Mouse (Mus musculus) adrenal gland, postnatal 10 days (tissue): Measurements from ENCODE around the gene Arhgef18. TPM values are rescaled to one million over a fixed set of nuclear protein-coding genes. Genes with fewer than 3 reads are reported as not detected.

Experiments used
- DNase-seq: peaks from one replicate; pipeline ENCODE4 v3.0.0; 2021; ENCODE audit warnings: mixed read lengths
- long read RNA-seq, 2 experiments: library from polyadenylated mRNA; stranded (forward); transcript quantifications; one replicate each; pipeline ENCODE4 v2.0.0; 2021
- total RNA-seq, 2 experiments: library from RNA; stranded (reverse); gene quantifications; 2 replicates each; pipeline ENCODE4 v1.2.3; 2021

Gene Arhgef18
- total RNA-seq: 10 to 100 TPM; 27.4 to 36.5 TPM
- long read RNA-seq, experiment 1, full-length matches to known transcripts: 2 of 17 reads
- long read RNA-seq, experiment 1, partial matches to known transcripts: 12 of 17 reads
- long read RNA-seq, experiment 1, other reads (novel, unspliced or antisense): 3 of 17 reads
- long read RNA-seq, experiment 2, full-length matches to known transcripts: 9 of 23 reads
- long read RNA-seq, experiment 2, partial matches to known transcripts: 4 of 23 reads
- long read RNA-seq, experiment 2, other reads (novel, unspliced or antisense): 10 of 23 reads

DNA sequence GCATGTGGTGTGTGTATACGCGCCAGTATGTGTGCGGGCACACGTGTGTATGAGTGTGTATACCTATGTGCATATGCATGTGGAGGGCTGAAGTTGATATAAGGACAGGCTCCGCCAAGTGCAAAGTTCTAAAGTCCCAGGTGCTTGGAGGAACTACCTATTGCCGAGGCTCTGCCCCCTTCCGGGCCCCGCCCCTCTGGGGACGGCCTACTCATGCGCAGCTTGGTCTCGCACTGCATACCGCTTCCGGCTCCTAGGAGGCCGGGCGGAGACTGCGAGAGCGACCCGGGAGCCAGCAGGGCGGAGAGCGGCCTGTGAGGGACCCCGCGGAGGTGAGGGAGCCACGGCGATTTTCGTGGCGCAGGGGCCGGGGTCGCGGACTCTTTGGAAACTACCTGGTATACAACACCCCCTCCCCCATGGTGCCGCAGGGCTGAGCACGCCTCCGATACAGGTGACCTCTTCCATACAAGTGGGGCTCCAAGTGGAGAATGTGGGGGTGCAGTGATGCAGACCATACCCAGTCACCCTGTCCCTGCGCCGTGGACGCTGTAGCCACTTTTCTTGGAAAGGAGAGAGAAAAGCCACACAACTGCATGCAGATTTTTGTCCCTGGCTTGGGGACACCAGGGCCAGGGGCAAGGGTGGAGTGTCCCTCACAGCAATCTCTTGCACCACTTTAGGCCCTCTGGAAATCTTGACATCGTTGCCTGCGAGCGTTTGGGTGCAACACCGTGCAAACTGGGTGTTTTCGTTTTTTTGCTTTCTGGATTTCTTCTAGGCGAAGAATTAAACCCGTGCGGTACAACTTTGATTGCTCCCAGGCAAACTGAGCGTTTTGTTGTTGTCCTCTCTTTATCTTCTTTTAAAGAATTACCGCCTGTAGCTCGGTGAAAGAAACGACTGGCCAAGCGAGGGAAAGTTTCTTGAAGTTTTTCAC lies at the start of gene Arhgef18:
Gene Arhgef18 (plus strand): TSS at position 236 of the 940 bp plus-strand sequence.
- DNase-seq: peak; percentile 95

DNA sequence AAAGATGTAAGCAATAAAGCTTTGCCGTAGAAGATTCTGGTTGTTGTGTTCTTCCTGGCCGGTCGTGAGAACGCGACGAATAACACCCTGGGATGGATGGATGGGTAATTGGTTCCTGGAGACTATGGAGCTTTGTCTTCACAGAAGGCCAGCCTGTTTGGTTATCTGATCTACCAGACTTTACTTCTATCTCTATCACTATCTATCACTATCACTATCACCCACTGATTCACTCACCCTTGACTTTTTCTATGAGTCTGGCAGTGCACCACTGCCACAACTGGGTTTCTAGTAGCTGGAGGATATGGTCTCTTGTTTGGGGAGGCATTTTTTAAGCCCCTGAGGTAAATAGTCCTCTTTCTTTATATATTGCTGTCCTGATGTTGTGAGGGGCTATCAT lies 47.5 kb upstream of the Arhgef18 start:
- no peak for DNase-seq

DNA sequence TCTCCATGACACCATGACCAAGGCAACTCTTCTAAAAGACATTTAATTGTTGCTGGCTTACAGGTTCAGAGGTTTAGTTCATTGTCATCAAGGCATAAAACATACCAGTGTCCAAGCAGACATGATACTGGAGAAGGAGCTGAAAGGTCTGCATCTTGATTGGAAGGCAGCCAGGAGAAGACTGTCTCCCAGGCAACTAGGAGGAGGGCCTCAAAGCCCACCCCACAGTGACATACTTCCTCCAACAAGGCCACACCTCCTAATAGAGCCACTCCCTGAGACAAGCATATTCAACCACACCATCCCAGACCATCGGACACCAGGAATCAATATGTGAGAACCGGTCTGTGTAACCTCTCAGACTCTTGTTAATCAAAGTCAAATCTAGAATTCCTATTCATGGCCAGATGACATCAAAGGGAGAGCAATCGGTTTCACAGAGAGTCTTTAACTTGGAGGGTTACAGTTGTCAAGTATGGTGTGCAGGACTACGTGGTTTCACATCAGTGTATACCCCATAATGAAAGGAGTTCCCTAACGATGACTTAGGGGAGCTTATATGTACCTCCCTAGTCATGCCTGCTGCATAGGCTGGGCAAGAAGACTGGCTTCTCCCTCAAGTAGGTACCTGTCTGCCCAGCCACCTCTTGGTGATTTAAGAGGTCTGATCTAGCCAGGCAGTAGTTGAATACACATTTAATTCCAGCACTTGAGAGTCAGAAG lies 46.0 kb upstream of the Arhgef18 start:
- no peak for DNase-seq

DNA sequence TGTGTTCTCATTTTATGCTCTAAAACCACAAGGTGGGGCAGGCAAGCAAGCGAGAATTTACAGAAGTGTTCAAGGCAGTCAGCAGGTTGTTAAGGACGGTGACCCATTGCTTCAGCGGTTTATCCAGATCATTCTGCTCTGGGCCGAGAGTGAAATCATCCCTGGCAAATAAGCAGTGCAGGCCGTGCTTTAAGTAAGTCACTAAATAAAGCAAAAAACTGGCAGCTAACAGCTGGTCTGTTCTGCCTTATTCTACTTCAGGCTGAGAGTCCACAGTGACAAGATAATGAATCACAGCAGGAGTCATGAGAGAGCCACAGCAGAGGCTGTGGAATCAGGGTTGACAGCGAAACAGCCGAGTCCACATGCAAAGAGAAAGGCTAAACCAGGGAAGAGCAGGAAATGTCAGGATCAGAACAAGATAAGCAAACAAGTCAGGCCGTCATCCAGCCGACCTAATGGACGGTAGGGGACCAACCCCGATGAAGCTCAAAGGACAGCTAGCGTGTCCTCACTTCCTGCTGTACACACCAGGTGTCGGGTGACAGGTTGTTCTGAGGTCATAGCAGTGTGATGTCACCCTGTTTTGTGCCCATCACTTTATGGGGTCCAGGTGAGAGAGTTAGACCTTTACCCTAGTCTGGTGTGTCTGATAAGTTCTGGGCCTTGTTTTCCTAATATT lies 44.5 kb upstream of the Arhgef18 start:
- DNase-seq: peak; percentile 16

DNA sequence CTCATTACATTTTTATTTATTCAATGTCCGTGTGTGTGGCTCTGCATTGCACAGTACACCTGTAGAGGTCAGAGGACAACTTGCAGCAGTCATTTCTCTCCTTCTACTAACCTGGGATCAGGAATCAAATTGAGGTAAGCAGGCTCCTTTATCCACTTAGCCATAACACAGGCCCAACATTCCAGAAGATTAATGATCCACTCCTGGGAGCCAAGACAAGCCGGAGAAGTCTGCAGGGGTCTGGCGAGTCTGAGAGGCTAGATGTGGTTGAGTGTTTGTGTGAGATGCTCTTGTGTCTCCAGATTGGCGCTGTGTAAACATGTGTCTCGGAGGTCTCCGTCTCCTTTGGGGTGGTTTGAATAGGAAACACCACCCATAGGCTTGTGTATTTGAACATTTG lies 42.1 kb upstream of the Arhgef18 start:
- DNase-seq: no peak

DNA sequence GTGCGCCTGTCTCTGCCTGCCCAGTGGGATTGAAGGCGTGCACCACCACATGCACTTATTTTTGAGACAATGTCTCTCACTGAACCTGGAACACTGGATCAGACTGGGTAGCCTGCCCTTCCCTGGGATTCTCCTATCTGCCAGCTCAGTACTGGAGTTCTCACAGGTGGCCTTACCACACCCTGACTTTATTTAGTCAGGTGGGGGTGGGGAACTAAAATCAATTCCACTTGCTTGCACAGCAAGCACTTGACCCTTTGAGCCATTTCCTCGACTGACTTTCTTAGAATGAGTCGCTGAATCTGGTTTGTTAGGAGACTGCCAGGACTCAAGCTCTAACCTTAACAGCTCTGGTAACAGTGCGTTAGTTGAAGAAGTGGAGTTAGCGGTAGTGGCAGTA lies 40.1 kb upstream of the Arhgef18 start:
- DNase-seq: no peak

DNA sequence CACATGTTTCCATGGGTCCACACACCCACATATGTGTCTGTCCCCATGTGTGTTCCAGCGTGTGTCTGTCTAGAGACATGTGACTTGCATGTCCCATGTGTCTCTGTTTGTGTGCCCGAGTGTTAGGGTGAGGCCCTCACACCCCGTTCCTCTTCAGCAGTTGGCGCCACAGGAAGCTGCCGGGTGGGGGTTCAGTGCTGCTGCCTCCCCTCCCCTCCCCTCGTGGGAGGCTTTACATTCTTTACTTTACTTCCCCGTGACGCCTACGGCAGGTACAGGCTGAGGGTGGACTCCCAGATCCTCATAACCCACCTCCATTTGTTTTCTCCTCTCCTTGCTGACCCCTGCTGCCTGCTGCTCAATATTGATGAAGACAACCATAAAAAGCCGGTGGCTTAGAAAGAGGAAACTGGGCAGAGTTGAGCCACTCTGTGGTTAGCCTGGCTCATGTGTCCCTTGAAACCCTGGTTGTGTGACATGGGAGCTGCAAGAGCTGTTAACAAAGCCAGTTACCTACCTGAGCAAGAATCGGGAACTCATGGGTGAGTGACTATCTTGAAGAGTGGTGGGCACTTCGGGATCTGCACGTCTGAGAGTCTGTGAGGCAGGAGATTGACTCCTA lies 39.5 kb upstream of the Arhgef18 start, which contains the start of gene A430078G23Rik:
Gene A430078G23Rik (plus strand): TSS at position 227 of the 622 bp plus-strand sequence.
- no peak for DNase-seq

DNA sequence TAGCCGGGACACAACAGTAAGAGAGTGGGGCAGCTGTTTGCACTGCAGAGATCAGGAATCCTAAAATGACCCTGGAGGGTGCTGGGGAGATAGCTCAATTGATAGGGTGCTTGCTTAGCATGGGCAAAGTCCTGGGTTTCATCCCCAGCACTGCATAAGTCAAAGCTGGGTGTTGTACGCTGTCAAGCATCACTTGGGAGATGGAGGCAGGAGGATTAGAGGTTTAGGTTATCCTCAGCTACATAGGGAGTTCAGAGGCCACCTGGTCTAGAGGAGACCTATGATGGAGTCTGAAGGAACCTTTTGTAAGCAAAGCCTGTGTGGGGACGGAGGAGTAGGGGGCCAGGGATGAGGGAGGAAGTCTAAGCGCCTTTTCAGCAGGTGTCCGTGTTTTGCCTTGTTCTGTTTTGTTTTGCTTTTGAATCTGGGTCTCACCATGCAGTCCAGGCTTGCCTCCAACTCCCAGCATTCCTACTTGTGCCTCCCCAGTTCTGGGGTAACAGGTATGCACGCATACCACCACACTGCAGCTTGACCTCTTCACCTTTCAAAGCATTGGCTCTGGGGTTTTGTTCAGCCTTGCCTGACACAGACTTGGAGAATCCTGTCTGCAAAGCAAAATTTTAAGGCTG lies 38.9 kb upstream of the Arhgef18 start:
- no peak for DNase-seq

DNA sequence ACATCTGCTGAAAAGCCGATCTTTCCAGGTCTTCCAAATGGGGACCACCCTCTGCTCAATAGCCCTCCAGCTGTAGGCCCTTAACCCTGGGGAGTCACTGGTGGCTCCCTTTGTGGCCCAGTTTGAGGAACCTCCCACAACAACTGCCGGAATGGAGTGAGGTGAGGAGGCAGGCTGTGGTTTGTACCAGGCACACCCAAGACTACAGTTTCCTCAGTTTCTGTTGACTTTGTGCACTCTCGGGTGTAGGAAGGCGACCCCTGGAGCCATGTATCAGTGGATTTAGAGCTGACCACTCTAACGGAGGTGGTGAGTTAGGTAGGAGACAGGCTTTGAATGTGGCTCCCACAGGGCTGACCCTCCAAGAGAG lies 38.4 kb upstream of the Arhgef18 start:
- no peak for DNase-seq

DNA sequence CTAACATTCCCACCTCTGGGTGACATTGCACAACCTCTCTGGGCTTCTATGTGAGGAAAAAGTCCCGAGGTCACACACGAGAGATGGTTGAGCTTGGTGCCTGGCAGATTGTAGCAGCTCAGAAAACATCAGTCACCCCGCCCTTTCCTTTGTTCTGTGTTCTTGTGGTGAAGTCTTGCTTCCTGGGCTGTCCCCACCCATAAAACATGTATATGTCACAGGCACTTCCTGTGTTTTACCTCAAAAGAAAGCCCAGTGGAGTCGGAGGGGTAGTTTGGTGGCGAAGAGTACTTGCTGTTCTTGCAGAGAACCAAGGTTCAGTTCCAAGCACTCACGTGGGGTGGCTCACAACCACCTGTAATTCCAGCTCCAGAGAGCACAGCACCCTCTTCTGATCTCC lies 37.2 kb upstream of the Arhgef18 start:
- DNase-seq: no peak

DNA sequence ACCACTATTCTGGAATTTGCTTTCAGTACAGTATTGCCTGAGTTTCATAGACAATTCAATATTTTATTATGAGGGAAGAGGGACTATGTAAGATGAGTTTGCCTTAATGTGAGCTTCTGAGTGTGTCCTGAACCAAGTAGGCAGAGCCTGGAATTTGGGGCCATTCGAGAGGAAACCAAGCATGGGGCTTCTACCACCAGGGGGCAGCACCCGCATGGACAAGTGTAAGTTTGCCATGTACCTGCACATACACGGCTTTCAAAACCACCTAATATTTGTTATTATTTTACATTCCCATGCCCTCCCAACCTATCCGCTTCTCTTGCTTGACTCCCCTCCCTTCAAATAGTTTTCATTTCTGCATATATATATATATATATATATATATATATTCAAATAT lies 34.7 kb upstream of the Arhgef18 start:
- peak; percentile 94 for DNase-seq

DNA sequence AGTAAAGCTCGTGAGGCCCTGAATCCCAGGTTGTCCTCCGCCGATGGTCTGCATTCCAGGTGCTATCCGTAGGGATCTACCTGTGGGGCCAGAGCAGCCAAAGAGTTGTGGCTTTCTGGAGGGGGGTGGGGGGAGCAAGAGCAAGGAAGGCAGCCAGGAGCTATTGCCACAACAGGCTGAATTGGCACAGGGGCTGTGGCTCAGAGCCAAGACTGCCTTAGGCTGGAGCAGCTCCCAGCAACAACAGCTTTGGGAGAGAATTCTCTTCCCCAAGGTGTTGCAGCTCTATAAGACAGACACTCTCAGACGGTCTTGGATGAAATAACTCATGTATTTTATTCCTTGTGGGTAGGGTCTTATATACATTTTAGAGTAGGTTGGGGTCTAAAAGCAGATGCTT lies 25.7 kb upstream of the Arhgef18 start:
- peak; percentile 73 for DNase-seq

DNA sequence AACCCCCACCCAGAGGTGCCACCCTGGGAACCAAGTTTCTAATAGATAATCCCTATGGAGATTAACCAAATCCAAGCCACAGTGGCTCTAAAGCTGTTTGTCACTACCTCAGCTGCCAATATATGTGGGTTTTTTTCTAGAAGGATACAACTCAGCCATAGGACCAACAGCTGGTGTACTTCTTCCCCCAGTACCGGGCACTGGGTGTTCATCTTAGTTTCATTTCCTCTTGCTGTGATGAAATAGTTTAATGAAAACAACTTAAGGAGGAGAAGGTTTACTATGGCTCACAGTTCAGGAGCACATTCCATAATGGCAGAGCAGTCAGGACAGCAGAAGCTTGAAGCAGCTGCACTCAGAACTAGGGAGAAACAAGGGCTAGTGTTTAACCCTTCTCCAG lies 24.7 kb upstream of the Arhgef18 start:
- DNase-seq: no peak

DNA sequence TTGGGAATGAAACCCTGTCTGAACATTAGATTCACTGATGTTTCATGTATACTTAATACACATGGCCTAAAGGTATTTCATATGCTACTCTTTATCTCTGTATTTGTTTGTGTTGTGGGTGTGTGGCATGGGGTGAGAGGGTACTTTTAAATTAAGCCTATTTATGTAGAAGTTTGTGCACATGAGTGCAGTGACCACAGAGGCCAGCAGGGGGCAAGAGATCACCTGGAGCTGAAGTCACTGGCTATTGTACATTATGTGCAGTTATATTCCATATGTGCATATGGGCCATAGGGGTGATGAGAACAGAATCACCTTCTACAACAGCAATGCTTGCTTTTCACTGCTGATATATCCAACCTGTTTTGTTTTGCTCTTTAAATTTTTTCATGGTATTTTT lies 17.1 kb upstream of the Arhgef18 start:
- DNase-seq: no peak

DNA sequence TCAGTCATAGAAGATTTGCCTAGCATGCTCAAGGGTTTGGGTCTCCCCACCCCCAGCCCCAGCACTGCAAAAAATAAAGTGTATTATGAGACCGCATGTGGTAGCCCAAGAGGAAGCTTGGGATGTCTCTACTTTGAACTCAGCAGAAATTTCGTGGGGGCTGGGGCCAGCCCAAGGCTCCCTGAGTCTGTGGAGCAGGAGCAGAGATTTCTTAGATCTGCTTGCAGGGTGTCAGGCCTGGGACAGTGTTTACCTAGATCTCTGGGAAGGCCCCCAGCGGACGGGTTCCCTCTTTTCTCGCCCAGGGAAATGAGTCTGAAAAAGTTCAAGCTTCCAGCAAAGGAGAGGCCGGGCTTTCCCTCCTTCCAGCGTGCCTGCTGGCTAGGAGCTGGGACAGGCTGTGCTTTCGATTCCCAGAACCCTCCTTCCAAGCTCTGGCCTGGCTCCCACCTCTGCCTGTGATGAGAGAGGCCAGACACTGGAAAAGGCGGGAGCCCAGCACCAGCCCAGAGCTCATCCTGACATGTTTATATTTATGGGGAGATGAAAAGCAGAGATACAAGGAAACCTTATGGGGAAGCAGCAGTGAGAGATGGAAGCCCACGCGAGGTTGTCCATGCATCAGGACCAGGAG lies 16.0 kb upstream of the Arhgef18 start:
- peak; percentile 36 for DNase-seq

DNA sequence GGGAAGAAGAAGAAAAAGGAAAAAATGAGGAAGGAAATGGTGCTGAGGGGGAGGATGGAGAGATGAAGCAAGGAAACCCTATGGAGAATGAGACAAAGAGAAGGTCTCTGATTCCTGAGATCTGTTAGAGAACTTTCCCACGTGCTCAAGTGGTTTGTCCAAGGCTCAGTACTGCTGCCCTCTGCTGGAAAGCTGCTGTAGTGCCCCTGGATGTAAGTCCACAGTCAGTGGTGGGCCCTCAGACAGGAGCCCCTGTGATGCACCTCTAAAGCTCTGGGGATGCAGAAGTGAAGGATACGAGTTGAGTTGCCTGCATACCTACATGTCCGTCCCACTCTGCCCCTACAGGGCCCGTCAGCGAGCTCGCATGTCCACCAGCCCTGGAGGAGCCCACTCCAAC lies 5.5 kb upstream of the Arhgef18 start:
- DNase-seq: peak; percentile 82

DNA sequence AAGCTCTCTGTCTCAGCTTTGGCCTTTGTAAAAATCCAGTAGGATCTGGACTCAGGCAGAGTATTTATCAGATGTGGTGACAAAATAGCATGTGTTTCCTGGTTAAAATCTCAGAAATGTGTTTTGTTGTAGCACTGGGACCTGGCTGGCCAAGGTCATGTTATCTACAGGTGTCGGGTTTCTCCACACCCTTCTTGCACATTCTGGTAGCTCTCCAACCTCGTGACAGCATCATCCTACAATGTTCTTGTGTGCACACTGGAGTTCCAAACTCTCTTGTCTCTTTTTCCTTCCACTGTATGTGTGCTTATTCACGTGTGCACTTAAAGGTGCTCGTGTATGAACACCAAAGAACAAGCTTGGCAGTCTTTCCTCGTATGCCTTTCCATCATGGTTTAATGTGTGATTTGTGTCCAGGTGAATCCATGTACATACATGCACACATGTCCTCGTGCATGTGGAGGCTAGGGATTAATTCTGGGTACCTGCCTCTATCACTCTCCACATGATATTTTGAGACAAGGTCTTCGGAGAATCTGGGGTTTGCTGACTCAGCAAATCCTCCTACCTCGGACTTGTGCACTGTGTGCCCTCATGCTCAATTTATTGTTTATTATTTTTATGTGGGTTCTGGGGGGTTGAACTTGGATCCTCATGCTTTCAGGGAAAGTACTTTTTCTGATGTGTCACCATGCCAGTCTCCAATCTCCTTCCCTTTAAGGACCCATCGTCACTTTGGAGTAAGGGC lies 4.0 kb upstream of the Arhgef18 start:
- no peak for DNase-seq

DNA sequence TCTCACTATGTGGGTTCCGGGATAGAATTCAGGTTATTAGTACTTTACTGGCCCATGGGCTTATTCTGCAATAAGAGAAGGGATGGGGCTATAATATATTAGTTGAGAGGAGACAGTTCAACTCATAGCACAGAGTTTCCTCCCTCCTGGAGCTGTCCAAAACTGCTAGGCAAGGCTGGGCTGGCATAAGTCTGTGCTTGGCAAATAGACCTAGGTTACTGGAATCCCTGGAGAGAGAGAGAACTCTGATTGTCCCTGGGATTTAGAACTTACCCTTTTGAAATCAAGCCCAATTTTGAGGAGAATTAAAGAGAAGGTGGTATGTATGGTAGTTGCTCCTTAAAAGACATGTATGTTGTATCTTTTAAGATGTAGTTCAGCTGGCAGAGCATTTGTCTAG lies 3.3 kb upstream of the Arhgef18 start:
- DNase-seq: peak; percentile 34

DNA sequence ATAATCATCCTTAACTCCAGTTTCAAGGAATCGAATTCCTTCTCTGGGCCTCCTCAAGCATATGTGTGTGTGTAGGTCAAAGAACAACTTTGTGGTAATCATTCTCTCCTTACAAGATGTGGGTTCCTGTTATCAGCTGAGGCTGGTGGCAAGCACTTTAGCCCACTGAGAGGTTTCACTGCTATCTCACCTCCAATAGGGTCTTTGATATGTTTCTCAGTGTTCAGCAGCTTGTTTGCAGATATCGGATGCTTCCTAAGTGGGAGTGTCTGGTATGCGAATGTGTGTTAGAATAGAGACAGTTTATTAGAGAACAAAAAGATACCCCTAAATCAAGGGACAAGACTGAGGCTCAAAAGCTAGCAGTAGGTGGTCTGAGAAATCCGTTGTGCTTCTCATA lies 513 bp upstream of the Arhgef18 start:
- no peak for DNase-seq

DNA sequence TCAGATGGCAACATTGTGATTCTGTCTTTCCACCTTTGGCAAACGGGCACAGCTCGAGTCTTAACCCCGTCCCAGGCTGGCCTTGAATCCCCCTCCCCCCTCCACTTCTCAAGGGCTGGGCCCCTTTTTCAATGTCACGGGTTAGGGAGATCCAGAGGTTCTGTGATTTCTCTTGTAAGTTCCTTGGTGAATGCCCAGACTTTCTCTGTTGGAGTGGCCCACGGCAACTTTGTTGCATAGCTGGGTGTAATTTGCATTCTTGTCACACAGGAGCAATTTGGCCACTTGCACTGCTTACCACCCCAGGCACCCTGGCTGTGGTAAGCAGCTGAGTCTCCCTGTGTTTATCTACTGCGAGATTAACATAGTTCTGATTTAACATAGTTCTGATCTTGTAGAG lies 1.8 kb downstream of the Arhgef18 start:
- peak; percentile 43 for DNase-seq
